Mouse (Mus musculus): ENCODE data around the gene Fam20c. TPM values are rescaled to one million over a fixed set of nuclear protein-coding genes. Genes with fewer than 3 reads are reported as not detected.

Gene Fam20c
- 3.4 TPM for polyA plus RNA-seq (2014; fragmentation: Illumina TruSeq; extraction: RNeasy Lipid Tissue Mini Kit (QIAGEN cat#74804))

GRCm38 (mm10) chr5:138754303-138755120 is at the start of gene Fam20c:
TSS of gene Fam20c (plus strand) at chr5:138754514.

GRCm38 (mm10) chr5:138819780-138820179 is 65.5 kb downstream of the Fam20c start, which contains the start of gene Gm5294:
TSS of gene Gm5294 (plus strand) at chr5:138820080.

Other genes with a start within 250 kb of the Fam20c start
- not detected for gene 1700123K08Rik, start 189.8 kb upstream of the Fam20c start, polyA plus RNA-seq (2014; fragmentation: Illumina TruSeq; extraction: RNeasy Lipid Tissue Mini Kit (QIAGEN cat#74804))
- gene Zfp68, start 134.8 kb upstream of the Fam20c start, polyA plus RNA-seq (2014; fragmentation: Illumina TruSeq; extraction: RNeasy Lipid Tissue Mini Kit (QIAGEN cat#74804)): 159 TPM
- gene A430033K04Rik, start 131.7 kb upstream of the Fam20c start, polyA plus RNA-seq (2014; fragmentation: Illumina TruSeq; extraction: RNeasy Lipid Tissue Mini Kit (QIAGEN cat#74804)): 38.9 TPM
- not detected for gene Gm5294, start 65.6 kb downstream of the Fam20c start, polyA plus RNA-seq (2014; fragmentation: Illumina TruSeq; extraction: RNeasy Lipid Tissue Mini Kit (QIAGEN cat#74804))
- gene Pdgfa, start 242.9 kb downstream of the Fam20c start, polyA plus RNA-seq (2014; fragmentation: Illumina TruSeq; extraction: RNeasy Lipid Tissue Mini Kit (QIAGEN cat#74804)): 17.8 TPM